Comparison of ENCODE assay signal across 7 mouse cellular contexts in the genomic region with DNA sequence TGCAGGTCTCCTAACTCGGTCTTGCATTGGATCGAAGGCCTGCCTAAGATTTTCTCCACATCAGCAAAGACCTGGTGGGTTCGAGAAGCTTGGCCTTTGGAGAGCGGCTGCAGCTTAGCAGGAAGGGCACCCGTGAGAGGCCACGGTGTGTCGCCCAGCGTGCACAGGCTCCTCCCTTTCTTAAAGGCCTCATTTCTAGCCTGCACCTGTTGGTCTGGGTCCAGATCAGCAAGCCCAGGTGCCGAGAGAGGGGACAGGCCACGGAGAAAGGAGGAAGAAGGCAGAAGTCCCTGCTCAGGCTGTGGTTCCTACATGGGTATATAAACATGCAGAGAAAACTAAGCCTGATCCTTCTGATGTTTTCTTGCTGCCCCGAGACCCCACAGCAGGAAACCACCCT.
"Had no signal": no experiment of that assay in that cellular context is flagged by ENCODE, and none has a peak within 500 bp of the region (broad histone marks: within the 10 kb centered on the region; RNA-seq: fewer than 3 reads in every experiment).

No protein-coding gene starts in this region.

- H3K4me3 ChIP-seq: layer of hippocampus, adult 2 months; limb, embryonic 13.5 days; midbrain, embryonic 12.5 days had no signal

- H3K4me1 ChIP-seq: limb, embryonic 13.5 days; midbrain, embryonic 12.5 days had no signal

- H3K27ac ChIP-seq: layer of hippocampus, adult 2 months; limb, embryonic 13.5 days; liver, embryonic 14.5 days; midbrain, embryonic 12.5 days had no signal

- H3K9me3 ChIP-seq: limb, embryonic 13.5 days; midbrain, embryonic 12.5 days had no signal

- H3K27me3 ChIP-seq: limb, embryonic 13.5 days; midbrain, embryonic 12.5 days had no signal

- H3K4me2 ChIP-seq: limb, embryonic 13.5 days; midbrain, embryonic 12.5 days had no signal

- H3K9ac ChIP-seq: limb, embryonic 13.5 days; liver, embryonic 14.5 days; midbrain, embryonic 12.5 days had no signal

- DNase-seq: left cerebral cortex, postnatal 4 days; lung, adult 18-20 months; right cerebral cortex, postnatal 14 days had no signal
